Mouse (Mus musculus) olfactory bulb, adult 2 months (tissue): ENCODE results near the gene Tmprss7. TPM values are rescaled to one million over a fixed set of nuclear protein-coding genes. Genes with fewer than 3 reads are reported as not detected.

Source experiments
- H3K27ac ChIP-seq: fragments of 200-500 bp; 2 replicates; pipeline ENCODE4 v1.5.1; 2012; ENCODE audit warnings: low read depth, low read length; ENCODE audit not compliant: insufficient read depth
- H3K4me1 ChIP-seq: fragments of 200-500 bp; 2 replicates; pipeline ENCODE4 v1.6.1; 2012; ENCODE audit warnings: low read length; ENCODE audit not compliant: control insufficient read depth, insufficient read depth
- H3K4me3 ChIP-seq: fragments of 200-500 bp; 2 replicates; pipeline ENCODE4 v1.5.1; 2012; ENCODE audit warnings: mild to moderate bottlenecking, low read depth, low read length, moderate library complexity; ENCODE audit not compliant: insufficient read depth
- CTCF ChIP-seq: fragments of 200-500 bp; IDR thresholded peaks from 2 replicates; pipeline ENCODE4 v1.5.1; 2012; ENCODE audit warnings: low read depth, mild to moderate bottlenecking, low read length, moderate library complexity; ENCODE audit not compliant: insufficient read depth
- POLR2A ChIP-seq: fragments of 200-500 bp; IDR thresholded peaks from 2 replicates; pipeline ENCODE4 v1.6.1; 2012; ENCODE audit warnings: mild to moderate bottlenecking, low read depth, low read length, moderate library complexity; ENCODE audit not compliant: insufficient read depth
- WGBS: fragments of 180-500 bp; shearing (Covaris S2); methylation state at CpG from one replicate; pipeline ENCODE4 v1.1.7; 2018; 5-methylcytosine and 5-hydroxymethylcytosine counted together
- polyA plus RNA-seq: library from polyadenylated mRNA; stranded (reverse); fragments of >200 nt; gene quantifications from 2 replicates; pipeline ENCODE4 v1.2.4, GENCODE M21; 2012; ENCODE audit warnings: low replicate concordance; ENCODE audit not compliant: missing spikeins, insufficient read depth, insufficient read length

The Tmprss7 gene
- polyA plus RNA-seq, 1 experiment, result not detected

DNA sequence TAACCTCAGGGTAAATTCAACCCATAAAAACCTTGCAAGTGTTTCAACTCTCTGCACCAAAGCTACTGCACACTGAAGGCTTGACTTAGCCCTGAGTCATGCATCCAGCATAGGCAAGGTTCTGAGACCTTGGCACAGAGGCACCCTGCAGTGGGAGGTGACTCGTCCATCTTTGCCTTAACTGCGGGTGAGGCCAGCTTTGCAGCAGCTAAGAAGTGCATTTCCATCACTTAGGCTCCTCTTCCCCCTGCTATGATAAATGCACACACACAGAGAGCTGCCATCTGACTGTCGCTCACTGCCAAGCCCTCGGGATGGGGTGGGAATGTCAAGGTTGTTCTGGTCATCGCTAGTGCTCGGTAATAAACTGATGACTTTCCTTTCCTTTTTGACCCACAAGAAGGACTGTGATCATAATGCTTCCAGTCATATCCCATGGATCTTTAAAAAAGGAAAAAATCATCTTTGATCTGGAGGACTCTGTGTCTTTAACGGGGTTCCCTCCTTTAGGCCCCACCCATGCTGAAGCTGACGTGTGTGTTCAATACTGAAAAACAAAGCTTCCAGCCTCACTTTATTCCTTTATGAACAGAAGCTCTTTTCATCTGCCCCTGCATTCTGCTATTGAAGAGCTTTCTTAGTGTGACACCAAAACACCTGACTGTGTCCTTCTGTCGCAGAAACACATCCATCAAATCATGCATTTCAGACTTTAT is 2.1 kb upstream of the Tmprss7 start:
- no peak overlapping the region for H3K4me3 ChIP-seq
- peaks cover 8% of the 10 kb centered on the region for H3K4me1 ChIP-seq
- TF ChIP-seq CTCF (no peak), POLR2A (no peak)
- H3K27ac ChIP-seq, result 0 out of 2 replicates have a peak overlapping the region, but pooled peaks have one; percentile 24
- 60% methylated on average over 9 of the region's 9 CpGs for WGBS

- Histone ChIP-seq H3K27ac (no peak overlapping the region), H3K4me1 (peaks cover 11% of the 10 kb centered on the region)
These were observed 607 bp downstream of the Tmprss7 start for GRCm38 (mm10) chr16:45692851-45693250.

GRCm38 (mm10) chr16:45690178-45690577 is 3.3 kb downstream of the Tmprss7 start:
- 9% methylated on average over 4 of the region's 4 CpGs for WGBS
- peaks cover 7% of the 10 kb centered on the region; the same call in 1 of the 2 replicates for H3K4me1 ChIP-seq
- TF ChIP-seq POLR2A (no peak), CTCF (no peak)
- peak overlapping the region; percentile 82 for H3K27ac ChIP-seq
- no peak overlapping the region for H3K4me3 ChIP-seq

More at GRCm38 (mm10) chr16:45692851-45693250, 607 bp downstream of the Tmprss7 start:
- WGBS, result 48% methylated on average over 3 of the region's 3 CpGs
- H3K4me3 ChIP-seq, result no peak overlapping the region
- TF ChIP-seq CTCF, result no peak
- no peak for TF ChIP-seq POLR2A

GRCm38 (mm10) chr16:45686833-45687232 is 6.6 kb downstream of the Tmprss7 start:
- Histone ChIP-seq H3K4me3 (no peak overlapping the region), H3K27ac (no peak overlapping the region), H3K4me1 (peaks cover 5% of the 10 kb centered on the region; the same call in 1 of the 2 replicates)
- TF ChIP-seq CTCF, result no peak
- TF ChIP-seq POLR2A, result no peak
- WGBS, result 86% methylated on average over 3 of the region's 3 CpGs

DNA sequence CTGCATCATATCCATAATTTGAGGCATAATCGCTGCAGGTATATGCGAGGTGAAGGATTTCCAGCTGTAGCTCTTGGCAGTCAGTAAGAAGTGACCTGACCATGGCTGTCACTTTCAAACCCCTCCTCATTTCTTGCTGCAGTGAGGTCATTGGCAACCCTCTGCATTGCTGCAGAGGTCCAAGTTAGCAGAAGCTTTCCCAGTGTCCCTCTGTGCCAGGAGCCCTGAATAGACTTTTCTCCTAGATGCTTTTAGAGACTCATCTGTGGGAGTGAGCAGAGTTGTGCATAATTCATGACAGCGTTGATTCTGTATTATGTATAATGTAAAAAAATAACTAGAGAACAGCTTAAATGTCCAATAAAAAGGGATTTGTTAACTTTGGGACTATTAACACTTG is 8.2 kb downstream of the Tmprss7 start:
- Histone ChIP-seq H3K27ac (no peak overlapping the region), H3K4me3 (no peak overlapping the region), H3K4me1 (peaks cover under 1% of the 10 kb centered on the region; the same call in 1 of the 2 replicates)
- TF ChIP-seq POLR2A (no peak), CTCF (no peak)
- 61% methylated on average over 3 of the region's 3 CpGs for WGBS

DNA sequence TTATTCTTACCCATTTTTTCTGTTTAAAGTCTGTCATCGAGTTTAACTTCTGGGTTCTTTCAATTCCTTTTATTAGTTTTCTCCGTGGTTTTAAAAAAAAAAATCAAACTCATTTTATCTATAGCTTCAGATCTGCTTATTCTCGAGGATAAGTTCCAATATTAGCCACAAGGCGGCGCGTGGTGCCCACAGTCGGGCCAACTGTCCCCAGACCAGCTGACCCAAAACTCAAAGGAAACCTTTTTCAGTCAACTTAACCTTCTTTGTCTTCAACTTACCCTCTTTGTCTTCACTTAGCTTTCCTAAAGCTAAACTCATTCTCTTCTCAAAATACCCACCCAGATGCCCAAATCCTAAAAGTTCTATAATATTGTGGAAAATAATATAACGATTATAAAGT is 8.6 kb downstream of the Tmprss7 start:
- WGBS, result 12% methylated on average over 8 of the region's 8 CpGs
- no peaks in the 10 kb centered on the region for H3K4me1 ChIP-seq
- no peak overlapping the region for H3K4me3 ChIP-seq
- peak; percentile 78 for TF ChIP-seq CTCF
- TF ChIP-seq POLR2A, result no peak
- H3K27ac ChIP-seq, result no peak overlapping the region

DNA sequence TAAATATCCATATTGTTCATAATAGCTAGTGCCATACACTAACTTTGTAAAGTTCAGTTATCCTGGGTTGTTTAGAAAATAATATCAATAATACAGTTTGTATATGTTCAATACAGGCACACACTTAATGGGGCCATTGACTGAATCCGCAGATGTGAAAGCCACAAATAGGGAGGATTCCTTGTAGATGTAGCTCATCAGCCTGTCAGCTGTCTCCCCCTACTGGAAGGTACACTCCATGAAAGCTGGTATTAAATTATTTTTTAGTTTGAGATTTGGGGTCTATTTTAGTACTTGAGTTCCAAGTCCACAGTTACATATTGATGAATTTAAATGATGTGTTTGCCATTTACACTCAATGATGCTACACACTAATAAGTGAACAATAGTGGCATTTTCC is 17.0 kb downstream of the Tmprss7 start:
- H3K4me1 ChIP-seq, result no peaks in the 10 kb centered on the region
- no peak overlapping the region for H3K27ac ChIP-seq
- WGBS, result 49% methylated on average over 1 of the region's 1 CpGs
- TF ChIP-seq CTCF, result no peak
- H3K4me3 ChIP-seq, result no peak overlapping the region

DNA sequence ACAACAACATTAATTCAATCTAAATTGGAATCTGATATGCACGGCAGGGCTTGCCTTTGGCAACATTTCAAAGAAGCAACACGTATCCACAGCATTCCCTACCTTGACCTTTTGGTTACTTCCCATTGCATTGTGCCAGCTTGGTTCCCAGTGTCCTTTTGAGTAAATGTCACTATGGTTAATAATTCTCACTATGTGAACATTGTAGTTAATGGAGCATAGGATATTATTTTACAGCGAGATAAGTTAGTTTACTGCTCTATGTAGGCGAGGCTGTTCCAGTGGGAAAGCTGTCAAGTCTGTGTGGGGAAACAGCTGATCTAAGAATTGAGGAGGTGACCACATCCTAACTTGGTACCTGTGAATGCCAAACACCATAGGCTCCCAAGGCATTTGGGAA is 23.5 kb downstream of the Tmprss7 start:
- Histone ChIP-seq H3K4me1 (no peaks in the 10 kb centered on the region), H3K4me3 (no peak overlapping the region), H3K27ac (no peak overlapping the region)
- WGBS, result 55% methylated on average over 4 of the region's 4 CpGs
- TF ChIP-seq CTCF (no peak), POLR2A (no peak)

DNA sequence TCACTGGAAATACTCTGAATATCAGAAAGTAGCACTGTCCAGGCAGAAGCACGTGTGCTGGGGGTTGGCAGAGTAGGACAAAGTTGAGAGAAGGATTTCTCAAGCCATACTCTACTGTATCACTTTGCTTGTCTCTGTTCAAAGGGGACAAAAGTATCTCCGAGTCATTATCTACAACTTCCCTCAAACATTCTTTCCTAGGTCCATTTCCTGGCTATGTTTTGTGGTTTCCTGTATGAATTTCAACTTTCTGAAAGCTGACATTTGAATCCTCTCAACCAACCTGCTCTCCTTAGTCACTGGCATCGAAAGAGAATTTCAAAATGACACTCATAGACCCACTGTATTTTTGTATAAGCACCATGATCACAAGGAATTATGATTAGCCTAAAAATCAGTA is 25.3 kb downstream of the Tmprss7 start:
- 81% methylated on average over 3 of the region's 3 CpGs for WGBS
- H3K4me1 ChIP-seq, result no peaks in the 10 kb centered on the region
- no peak overlapping the region for H3K27ac ChIP-seq
- H3K4me3 ChIP-seq, result no peak overlapping the region
- TF ChIP-seq CTCF (no peak), POLR2A (no peak)

- TF ChIP-seq CTCF, result no peak
- no peak for TF ChIP-seq POLR2A
- WGBS, result 86% methylated on average over 2 of the region's 2 CpGs
- H3K27ac ChIP-seq, result no peak overlapping the region
- H3K4me3 ChIP-seq, result no peak overlapping the region
- no peaks in the 10 kb centered on the region for H3K4me1 ChIP-seq
These were observed 27.3 kb downstream of the Tmprss7 start for GRCm38 (mm10) chr16:45666136-45666535.
